Mouse (Mus musculus) MN1 (cell line): ENCODE measurements around the gene Mocs2.

Experiments
- DNase-seq: peaks from one replicate; pipeline ENCODE4 v3.0.0-alpha.2; 2016; ENCODE audit warnings: low spot score

The Mocs2 gene

GRCm38 (mm10) chr13:114854023-114854422, 36.0 kb downstream of the Mocs2 start:
- DNase-seq = no peak

GRCm38 (mm10) chr13:114854428-114854827, 36.4 kb downstream of the Mocs2 start:
- no peak for DNase-seq

- no peak for DNase-seq
Measured at GRCm38 (mm10) chr13:114855573-114856268, 37.7 kb downstream of the Mocs2 start.

- DNase-seq = no peak
Measured at GRCm38 (mm10) chr13:114856269-114856627, 38.2 kb downstream of the Mocs2 start.

- no peak for DNase-seq
Measured at GRCm38 (mm10) chr13:114857525-114857924, 39.5 kb downstream of the Mocs2 start.

- DNase-seq = no peak
Measured at GRCm38 (mm10) chr13:114874738-114875137, 56.7 kb downstream of the Mocs2 start.

GRCm38 (mm10) chr13:114876005-114876520, 58.0 kb downstream of the Mocs2 start:
- DNase-seq = no peak

- no peak for DNase-seq
Measured at GRCm38 (mm10) chr13:114878667-114879066, 60.6 kb downstream of the Mocs2 start.
